Mouse (Mus musculus) stomach, embryonic 16.5 days (tissue): ENCODE results near the gene Pde10a. TPM values are rescaled to one million over a fixed set of nuclear protein-coding genes. Genes with fewer than 3 reads are reported as not detected.

Source experiments
- ATAC-seq: fragments of 200-750 bp; cut with Nextera tagmentation; 2 replicates; pipeline ENCODE4 v1.8.0; 2017; ENCODE audit warnings: moderate number of reproducible peaks, moderate TSS enrichment; ENCODE audit not compliant: insufficient read depth, low FRiP score
- H3K27ac ChIP-seq: fragments of 300-500 bp; sonication (generic); 2 replicates; pipeline ENCODE4 v1.5.1; 2014; ENCODE audit warnings: low read length
- H3K27me3 ChIP-seq: fragments of 300-500 bp; sonication (generic); 2 replicates; pipeline ENCODE4 v1.6.1; 2014; ENCODE audit warnings: low read length, control low read depth, mixed read lengths; ENCODE audit not compliant: control insufficient read depth, insufficient read depth
- H3K36me3 ChIP-seq: fragments of 300-500 bp; sonication (generic); 2 replicates; pipeline ENCODE4 v1.6.1; 2014; ENCODE audit warnings: low read length; ENCODE audit not compliant: control insufficient read depth, insufficient read depth
- H3K4me1 ChIP-seq: fragments of 300-500 bp; sonication (generic); 2 replicates; pipeline ENCODE4 v1.6.1; 2014; ENCODE audit warnings: low read length, control low read depth, mixed read lengths; ENCODE audit not compliant: control insufficient read depth, insufficient read depth
- H3K4me2 ChIP-seq: fragments of 300-500 bp; sonication (generic); 2 replicates; pipeline ENCODE4 v1.6.1; 2014; ENCODE audit warnings: low read depth, low read length, mixed read lengths
- H3K4me3 ChIP-seq: fragments of 300-500 bp; sonication (generic); replicated peaks from 2 replicates; pipeline ENCODE4 v1.5.1; 2014; ENCODE audit warnings: mild to moderate bottlenecking, low read length
- H3K9ac ChIP-seq: fragments of 300-500 bp; sonication (generic); 2 replicates; pipeline ENCODE4 v1.6.1; 2014; ENCODE audit warnings: low read length
- H3K9me3 ChIP-seq: fragments of 300-500 bp; sonication (generic); replicated peaks from 2 replicates; pipeline ENCODE4 v1.6.1; 2016; ENCODE audit warnings: low read length, control low read depth; ENCODE audit not compliant: control insufficient read depth
- WGBS: fragments of 180-500 bp; shearing (Covaris S2); extraction: QIAGEN DNeasy Blood & Tissue Kit; methylation state at CpG from one replicate; pipeline ENCODE4 v1.1.7; 2014; 5-methylcytosine and 5-hydroxymethylcytosine counted together
- polyA plus RNA-seq: library from polyadenylated mRNA; unstranded; fragments of >200 nt; fragmentation: Nextera tagmentation; extraction: Ambion mirVana; gene quantifications from 2 replicates; pipeline ENCODE4 v1.2.1, GENCODE M21; 2015

The Pde10a gene
- polyA plus RNA-seq, 1 experiment from 2014 or later = 1.2 TPM

GRCm38 (mm10) chr17:8910571-8910970, 385.4 kb downstream of the Pde10a start:
- 61% methylated on average over 5 of the region's 5 CpGs for WGBS
- Histone ChIP-seq H3K4me1 (peaks cover 2% of the 10 kb centered on the region; the same call in 1 of the 2 replicates), H3K27me3 (no peaks in the 10 kb centered on the region), H3K36me3 (no peaks in the 10 kb centered on the region), H3K9ac (no peak overlapping the region), H3K27ac (no peak overlapping the region), H3K4me2 (no peak overlapping the region), H3K4me3 (no peak overlapping the region), H3K9me3 (no peaks in the 10 kb centered on the region)
- ATAC-seq = no peak

GRCm38 (mm10) chr17:8912933-8913332, 387.8 kb downstream of the Pde10a start:
- WGBS = 60% methylated on average over 3 of the region's 3 CpGs
- Histone ChIP-seq H3K4me1 (no peaks in the 10 kb centered on the region), H3K27me3 (no peaks in the 10 kb centered on the region)

GRCm38 (mm10) chr17:8915693-8916092, 390.5 kb downstream of the Pde10a start:
- no peaks in the 10 kb centered on the region for H3K4me1 ChIP-seq
- H3K9ac ChIP-seq = no peak overlapping the region
- H3K4me3 ChIP-seq = no peak overlapping the region
- no peak for ATAC-seq
- no peak overlapping the region for H3K27ac ChIP-seq
- H3K36me3 ChIP-seq = no peaks in the 10 kb centered on the region
- H3K27me3 ChIP-seq = no peaks in the 10 kb centered on the region
- H3K9me3 ChIP-seq = no peaks in the 10 kb centered on the region
- no peak overlapping the region for H3K4me2 ChIP-seq

More at GRCm38 (mm10) chr17:8912933-8913332, 387.8 kb downstream of the Pde10a start:
- no peak overlapping the region for H3K4me2 ChIP-seq
- H3K27ac ChIP-seq = no peak overlapping the region
- no peaks in the 10 kb centered on the region for H3K36me3 ChIP-seq
- H3K9ac ChIP-seq = no peak overlapping the region
- ATAC-seq = no peak
- H3K9me3 ChIP-seq = no peaks in the 10 kb centered on the region
- no peak overlapping the region for H3K4me3 ChIP-seq

GRCm38 (mm10) chr17:8923074-8923473, 397.9 kb downstream of the Pde10a start:
- Histone ChIP-seq H3K4me2 (no peak overlapping the region), H3K9ac (no peak overlapping the region), H3K4me1 (no peaks in the 10 kb centered on the region), H3K4me3 (no peak overlapping the region), H3K9me3 (no peaks in the 10 kb centered on the region), H3K27me3 (no peaks in the 10 kb centered on the region), H3K27ac (no peak overlapping the region), H3K36me3 (no peaks in the 10 kb centered on the region)
- WGBS = 33% methylated on average over 4 of the region's 4 CpGs
- ATAC-seq = no peak

GRCm38 (mm10) chr17:8923727-8924126, 398.6 kb downstream of the Pde10a start:
- no peaks in the 10 kb centered on the region for H3K36me3 ChIP-seq
- H3K4me2 ChIP-seq = no peak overlapping the region
- whole genome bisulfite sequencing = 44% methylated on average over 8 of the region's 8 CpGs
- no peak overlapping the region for H3K4me3 ChIP-seq
- no peak overlapping the region for H3K9ac ChIP-seq
- no peaks in the 10 kb centered on the region for H3K4me1 ChIP-seq
- no peak for ATAC-seq
- no peaks in the 10 kb centered on the region for H3K9me3 ChIP-seq
- H3K27ac ChIP-seq = no peak overlapping the region
- no peaks in the 10 kb centered on the region for H3K27me3 ChIP-seq

- Histone ChIP-seq H3K27ac (no peak overlapping the region), H3K36me3 (no peaks in the 10 kb centered on the region), H3K9me3 (no peaks in the 10 kb centered on the region), H3K4me2 (no peak overlapping the region), H3K27me3 (no peaks in the 10 kb centered on the region), H3K4me3 (no peak overlapping the region), H3K9ac (no peak overlapping the region), H3K4me1 (no peaks in the 10 kb centered on the region)
- peak; percentile 50; the same call in 1 of the 2 replicates for ATAC-seq
- 53% methylated on average over 10 of the region's 10 CpGs for WGBS
These were observed 400.7 kb downstream of the Pde10a start for GRCm38 (mm10) chr17:8925819-8926383.

- Histone ChIP-seq H3K4me1 (no peaks in the 10 kb centered on the region), H3K9ac (no peak overlapping the region), H3K36me3 (no peaks in the 10 kb centered on the region), H3K4me3 (no peak overlapping the region), H3K9me3 (no peaks in the 10 kb centered on the region), H3K4me2 (no peak overlapping the region), H3K27ac (no peak overlapping the region), H3K27me3 (no peaks in the 10 kb centered on the region)
- no peak for ATAC-seq
- 57% methylated on average over 2 of the region's 2 CpGs for WGBS
These were observed 403.4 kb downstream of the Pde10a start for GRCm38 (mm10) chr17:8928560-8928959.

GRCm38 (mm10) chr17:8929636-8930035, 404.5 kb downstream of the Pde10a start:
- no peaks in the 10 kb centered on the region for H3K36me3 ChIP-seq
- no peaks in the 10 kb centered on the region for H3K27me3 ChIP-seq
- no peak overlapping the region for H3K4me3 ChIP-seq
- 62% methylated on average over 8 of the region's 8 CpGs for WGBS
- no peak for ATAC-seq
- H3K9me3 ChIP-seq = no peaks in the 10 kb centered on the region
- no peak overlapping the region for H3K27ac ChIP-seq
- no peaks in the 10 kb centered on the region for H3K4me1 ChIP-seq
- no peak overlapping the region for H3K9ac ChIP-seq
- no peak overlapping the region for H3K4me2 ChIP-seq

GRCm38 (mm10) chr17:8935604-8936003, 410.4 kb downstream of the Pde10a start:
- no peaks in the 10 kb centered on the region; the same call in 1 of the 2 replicates for H3K27me3 ChIP-seq
- no peaks in the 10 kb centered on the region for H3K4me1 ChIP-seq
- no peak for ATAC-seq
- H3K4me3 ChIP-seq = no peak overlapping the region
- no peak overlapping the region for H3K4me2 ChIP-seq
- H3K27ac ChIP-seq = no peak overlapping the region
- no peaks in the 10 kb centered on the region for H3K9me3 ChIP-seq
- 41% methylated on average over 12 of the region's 12 CpGs for WGBS
- no peaks in the 10 kb centered on the region for H3K36me3 ChIP-seq
- no peak overlapping the region for H3K9ac ChIP-seq
